Mouse (Mus musculus): ENCODE results near the gene Tmem259. TPM values are rescaled to one million over a fixed set of nuclear protein-coding genes. Genes with fewer than 3 reads are reported as not detected.

Tmem259 gene
- total and polyA plus RNA-seq, 3 experiments, result 62.0 to 150 TPM; not detected in 1

DNA sequence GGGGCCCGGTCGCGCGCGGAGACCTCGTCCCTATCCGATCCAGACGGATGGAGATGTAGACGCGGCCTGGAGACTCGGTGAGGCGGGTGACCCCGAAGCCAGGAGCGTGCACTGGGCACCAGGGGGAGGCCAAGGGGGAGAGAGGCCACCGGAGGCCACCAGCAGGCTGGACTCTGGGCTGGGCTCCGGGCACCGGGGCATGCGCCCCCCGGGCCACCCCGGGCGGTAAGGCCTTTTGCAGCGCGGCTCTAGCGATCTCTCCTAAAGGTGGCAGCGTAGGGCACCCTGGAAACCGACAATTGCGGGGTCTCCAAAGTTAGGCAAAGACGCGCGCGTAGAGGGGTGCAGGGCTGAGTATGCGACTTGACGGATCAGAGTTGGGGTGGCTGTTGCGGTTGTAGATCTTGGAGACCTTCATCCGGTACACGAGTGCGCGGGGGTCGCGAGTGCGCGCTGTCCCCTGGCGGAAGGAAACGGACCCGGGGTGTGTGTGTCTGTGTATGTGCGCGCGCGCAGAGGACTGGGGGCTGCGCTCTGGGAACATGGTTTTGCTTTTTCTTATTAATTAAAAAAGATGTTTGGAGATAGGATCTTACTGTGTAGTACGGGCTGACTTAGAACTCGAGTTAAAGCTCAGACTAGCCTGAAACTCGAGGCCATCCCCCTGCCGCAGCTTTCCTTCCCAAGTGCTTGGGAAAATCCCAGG lies 56.7 kb downstream of the Tmem259 start:
- Histone ChIP-seq H3K9me3 (replicated peaks; ENCODE audit: insufficient read depth, low read length) (no peaks in the 10 kb centered on the region), H3K27ac (ENCODE audit: control insufficient read depth, low read depth, low read length) (peak overlapping the region; percentile 68), H3K27me3 (ENCODE audit: control insufficient read depth in 1 of 2, insufficient read depth in 2 of 2, low read length in 2 of 2) (no peaks in the 10 kb centered on the region), H3K79me2 (ENCODE audit: control insufficient read depth, insufficient read depth, low read length, poor library complexity) (peaks cover 9% of the 10 kb centered on the region), H3K36me3 (ENCODE audit: control insufficient read depth in 1 of 2, insufficient read depth in 2 of 2, low read length in 2 of 2) (no peaks in the 10 kb centered on the region; a peak in 1 of 4 replicates), H3K4me1 (ENCODE audit: control insufficient read depth in 1 of 2, insufficient read depth in 2 of 2, low read length in 2 of 2) (peaks cover 0 to 6% of the 10 kb centered on the region in 2 experiments; a peak in 1 of 4 replicates), H3K4me3 (ENCODE audit: control insufficient read depth in 1 of 2, insufficient read depth in 1 of 2, low read depth in 2 of 2, low read length in 2 of 2) (peak overlapping the region; percentile 79 to 90), H3K9ac (ENCODE audit: control insufficient read depth, low read depth, low read length, poor library complexity, severe bottlenecking) (peak overlapping the region; percentile 93)
- TF ChIP-seq NRF1 (IDR thresholded peaks at IDR 0.05; ENCODE audit: insufficient read depth, low read depth, low read length, poor library complexity, severe bottlenecking) (peak; percentile 55), POLR2A (IDR thresholded peaks at IDR 0.05; ENCODE audit: control insufficient read depth in 1 of 2, insufficient read depth in 1 of 2, low read depth in 1 of 2, low read length in 2 of 2, poor library complexity in 1 of 2) (peak in 1 of 2 experiments; percentile 18; a peak in 1 of 4 replicates), MXI1 (IDR thresholded peaks at IDR 0.05; ENCODE audit: low read depth, low read length) (no peak), CHD2 (IDR thresholded peaks at IDR 0.05; ENCODE audit: low read length) (no peak), NELFE (IDR thresholded peaks at IDR 0.05; ENCODE audit: low read depth, low read length) (peak; percentile 33), USF2 (IDR thresholded peaks at IDR 0.05; ENCODE audit: borderline replicate concordance in 1 of 2, insufficient read depth in 1 of 2, low read depth in 1 of 2, low read length in 2 of 2) (no peak), MAFK (IDR thresholded peaks at IDR 0.05; ENCODE audit: borderline replicate concordance, low read depth, low read length) (no peak), HCFC1 (IDR thresholded peaks at IDR 0.05; ENCODE audit: low read depth, low read length) (0 out of 2 replicates have a peak, but pooled peaks have one; percentile 17), SIN3A (IDR thresholded peaks at IDR 0.05; ENCODE audit: low read length) (0 out of 2 replicates have a peak, but pooled peaks have one; percentile 49), ETS1 (IDR thresholded peaks at IDR 0.05; ENCODE audit: low read depth, low read length) (0 out of 2 replicates have a peak, but pooled peaks have one; percentile 14), POLR2AphosphoS5 (IDR thresholded peaks at IDR 0.05; ENCODE audit: borderline replicate concordance, low read depth, low read length) (no peak), RAD21 (IDR thresholded peaks at IDR 0.05; ENCODE audit: low read depth, low read length) (no peak), MYC (IDR thresholded peaks at IDR 0.05; ENCODE audit: low read depth, low read length) (no peak), POLR2AphosphoS2 (IDR thresholded peaks at IDR 0.05; ENCODE audit: low read length) (no peak)
- peak; percentile 80 for DNase-seq (ENCODE audit: low read depth, low spot score)

DNA sequence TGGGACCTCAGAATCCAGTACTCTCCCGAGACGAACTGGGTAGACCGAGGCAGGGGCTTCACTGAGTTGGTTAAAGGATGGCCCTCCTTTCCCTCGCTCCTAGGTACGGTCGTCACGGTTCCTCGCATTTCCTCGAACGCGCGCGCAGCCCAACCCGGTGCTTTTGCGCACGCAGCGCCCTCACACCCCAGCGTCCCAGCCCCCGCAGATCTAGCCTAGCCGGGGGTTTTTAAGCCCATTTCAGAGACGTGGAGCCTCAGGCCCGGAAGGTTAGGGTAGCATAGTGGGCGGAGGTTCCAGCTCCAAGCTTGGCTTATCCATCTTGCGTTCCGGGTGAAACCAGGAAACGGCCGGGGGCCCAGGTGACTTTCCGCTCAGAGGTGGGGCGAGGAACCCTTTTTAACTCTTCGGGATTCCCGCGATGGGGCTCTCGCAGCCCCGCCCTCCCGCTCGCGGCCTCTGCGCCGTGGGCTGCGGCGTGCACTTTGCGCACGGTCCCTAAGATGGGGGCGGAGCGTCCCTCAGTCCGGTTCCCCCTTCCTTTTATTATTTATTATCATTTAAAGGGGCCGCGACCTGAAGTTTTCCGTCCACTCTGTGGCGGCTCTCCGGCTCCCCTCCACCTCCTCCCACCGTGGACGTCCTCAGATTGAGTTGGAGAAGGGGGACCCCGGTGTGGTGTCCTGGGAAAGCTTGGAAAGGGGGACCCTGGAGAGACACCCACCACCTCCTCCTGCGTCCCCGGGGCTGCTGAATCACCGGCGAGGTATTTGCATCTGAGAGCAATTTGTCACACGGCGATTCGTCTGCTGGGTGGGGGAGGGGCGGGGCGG lies 57.4 kb downstream of the Tmem259 start, which contains the start of gene Arid3a:
Arid3a (plus strand) TSS at position 553 of the 833 bp plus-strand sequence.
- DNase-seq (ENCODE audit: low read depth, low spot score), result peak; percentile 97
- Histone ChIP-seq H3K4me1 (ENCODE audit: control insufficient read depth in 1 of 2, insufficient read depth in 2 of 2, low read length in 2 of 2) (peaks cover 0 to 6% of the 10 kb centered on the region in 2 experiments; a peak in 1 of 4 replicates), H3K27me3 (ENCODE audit: control insufficient read depth in 1 of 2, insufficient read depth in 2 of 2, low read length in 2 of 2) (no peaks in the 10 kb centered on the region), H3K4me3 (ENCODE audit: control insufficient read depth in 1 of 2, insufficient read depth in 1 of 2, low read depth in 2 of 2, low read length in 2 of 2) (peak within 1 kb of the TSS; percentile 79 to 90), H3K79me2 (ENCODE audit: control insufficient read depth, insufficient read depth, low read length, poor library complexity) (peaks cover 9% of the 10 kb centered on the region), H3K36me3 (ENCODE audit: control insufficient read depth in 1 of 2, insufficient read depth in 2 of 2, low read length in 2 of 2) (no peaks in the 10 kb centered on the region; a peak in 1 of 4 replicates), H3K9ac (ENCODE audit: control insufficient read depth, low read depth, low read length, poor library complexity, severe bottlenecking) (peak within 1 kb of the TSS; percentile 93), H3K9me3 (replicated peaks; ENCODE audit: insufficient read depth, low read length) (no peaks in the 10 kb centered on the region), H3K27ac (ENCODE audit: control insufficient read depth, low read depth, low read length) (peak within 1 kb of the TSS; percentile 76)
- TF ChIP-seq TBP (IDR thresholded peaks at IDR 0.05; ENCODE audit: low read depth, low read length), result peak; percentile 76
- TF ChIP-seq ELF1 (IDR thresholded peaks at IDR 0.05; ENCODE audit: low read depth, low read length), result peak; percentile 87
- TF ChIP-seq MEF2A (IDR thresholded peaks at IDR 0.05; ENCODE audit: extremely low read depth, insufficient replicate concordance, low read depth, low read length, poor library complexity, severe bottlenecking), result no peak
- 0 out of 2 replicates have a peak, but pooled peaks have one; percentile 35 for TF ChIP-seq ZMIZ1 (IDR thresholded peaks at IDR 0.05; ENCODE audit: low read depth, low read length)
- peak; percentile 15 for TF ChIP-seq NELFE (IDR thresholded peaks at IDR 0.05; ENCODE audit: low read depth, low read length)
- TF ChIP-seq MXI1 (IDR thresholded peaks at IDR 0.05; ENCODE audit: low read depth, low read length), result peak; percentile 53
- TF ChIP-seq POLR2A (IDR thresholded peaks at IDR 0.05; ENCODE audit: control insufficient read depth in 1 of 2, insufficient read depth in 1 of 2, low read depth in 1 of 2, low read length in 2 of 2, poor library complexity in 1 of 2), result peak; percentile 44 to 66; a peak in 2 of 4 replicates
- TF ChIP-seq ETS1 (IDR thresholded peaks at IDR 0.05; ENCODE audit: low read depth, low read length), result peak; percentile 55; the same call in 1 of the 2 replicates
- peak; percentile 56 for TF ChIP-seq USF1 (IDR thresholded peaks at IDR 0.05; ENCODE audit: low read depth, low read length)
- no peak for TF ChIP-seq CHD2 (IDR thresholded peaks at IDR 0.05; ENCODE audit: low read length)
- peak; percentile 56 for TF ChIP-seq MAX (IDR thresholded peaks at IDR 0.05; ENCODE audit: low read length)
- 0 out of 2 replicates have a peak, but pooled peaks have one; percentile 20 for TF ChIP-seq MYC (IDR thresholded peaks at IDR 0.05; ENCODE audit: low read depth, low read length)
- 0 out of 2 replicates have a peak, but pooled peaks have one; percentile 3 for TF ChIP-seq CHD1 (IDR thresholded peaks at IDR 0.05; ENCODE audit: low read depth, low read length)
- peak; percentile 97 for TF ChIP-seq MAZ (IDR thresholded peaks at IDR 0.05; ENCODE audit: low read depth, low read length)
- TF ChIP-seq SIN3A (IDR thresholded peaks at IDR 0.05; ENCODE audit: low read length), result peak; percentile 99
- TF ChIP-seq GATA1 (IDR thresholded peaks at IDR 0.05; ENCODE audit: low read depth, low read length), result no peak
- TF ChIP-seq NRF1 (IDR thresholded peaks at IDR 0.05; ENCODE audit: insufficient read depth, low read depth, low read length, poor library complexity, severe bottlenecking), result peak; percentile 60
- peak; percentile 45; the same call in 1 of the 2 replicates for TF ChIP-seq POLR2AphosphoS2 (IDR thresholded peaks at IDR 0.05; ENCODE audit: low read length)
- TF ChIP-seq HCFC1 (IDR thresholded peaks at IDR 0.05; ENCODE audit: low read depth, low read length), result peak; percentile 86
